Mouse (Mus musculus) hindbrain, embryonic 12.5 days (tissue): Measurements from ENCODE around the gene Fyn. TPM values are rescaled to one million over a fixed set of nuclear protein-coding genes. Genes with fewer than 3 reads are reported as not detected.

Experiments used
- ATAC-seq: fragments of 200-750 bp; cut with Nextera tagmentation; 2 replicates; pipeline ENCODE4 v1.8.0; 2017; ENCODE audit warnings: moderate TSS enrichment; ENCODE audit not compliant: low FRiP score
- H3K27ac ChIP-seq: fragments of 300-500 bp; sonication (generic); 2 replicates; pipeline ENCODE4 v1.5.1; 2016; ENCODE audit warnings: mild to moderate bottlenecking
- H3K27me3 ChIP-seq: fragments of 300-500 bp; sonication (generic); 2 replicates; pipeline ENCODE4 v1.6.1; 2016; ENCODE audit warnings: mild to moderate bottlenecking
- H3K36me3 ChIP-seq: fragments of 300-500 bp; sonication (generic); 2 replicates; pipeline ENCODE4 v1.6.1; 2016; ENCODE audit warnings: mild to moderate bottlenecking
- H3K4me1 ChIP-seq: fragments of 300-500 bp; sonication (generic); 2 replicates; pipeline ENCODE4 v1.6.1; 2016
- H3K4me2 ChIP-seq: fragments of 300-500 bp; sonication (generic); replicated peaks from 2 replicates; pipeline ENCODE4 v1.6.1; 2016; ENCODE audit warnings: mild to moderate bottlenecking
- H3K4me3 ChIP-seq: fragments of 300-500 bp; sonication (generic); 2 replicates; pipeline ENCODE4 v1.5.1; 2016; ENCODE audit warnings: mild to moderate bottlenecking
- H3K9ac ChIP-seq: fragments of 300-500 bp; sonication (generic); 2 replicates; pipeline ENCODE4 v1.6.1; 2016; ENCODE audit warnings: mild to moderate bottlenecking, moderate library complexity
- H3K9me3 ChIP-seq: fragments of 300-500 bp; sonication (generic); replicated peaks from 2 replicates; pipeline ENCODE4 v1.6.1; 2016; ENCODE audit warnings: mild to moderate bottlenecking
- WGBS: fragments of 180-500 bp; shearing (Covaris S2); methylation state at CpG from one replicate; pipeline ENCODE4 v1.1.7; 2016; 5-methylcytosine and 5-hydroxymethylcytosine counted together
- polyA plus RNA-seq: library from polyadenylated mRNA; unstranded; fragments of >200 nt; fragmentation: Nextera tagmentation; extraction: Ambion mirVana; gene quantifications from 2 replicates; pipeline ENCODE4 v1.2.1, GENCODE M21; 2016

Fyn gene
- polyA plus RNA-seq, 1 experiment from 2014 or later: 64.8 TPM

- Histone ChIP-seq H3K4me3 (no peak overlapping the region), H3K27me3 (no peaks in the 10 kb centered on the region), H3K27ac (peak overlapping the region; percentile 44; the same call in 1 of the 2 replicates), H3K36me3 (0 out of 2 replicates have a peak, but pooled peaks cover 6% of the 10 kb centered on the region), H3K4me1 (peaks cover 41% of the 10 kb centered on the region), H3K9me3 (no peaks in the 10 kb centered on the region), H3K9ac (no peak overlapping the region), H3K4me2 (no peak overlapping the region)
- 60% methylated on average over 9 of the region's 9 CpGs for WGBS
- no peak for ATAC-seq
Measured at GRCm38 (mm10) chr10:39420842-39421617, 52.4 kb downstream of the Fyn start.

- H3K27ac ChIP-seq: no peak overlapping the region
- 0 out of 2 replicates have a peak, but pooled peaks cover 6% of the 10 kb centered on the region for H3K36me3 ChIP-seq
- 89% methylated on average over 9 of the region's 9 CpGs for WGBS
- H3K9me3 ChIP-seq: no peaks in the 10 kb centered on the region
- H3K9ac ChIP-seq: no peak overlapping the region
- H3K27me3 ChIP-seq: no peaks in the 10 kb centered on the region
- peaks cover 43% of the 10 kb centered on the region for H3K4me1 ChIP-seq
- no peak for ATAC-seq
- H3K4me2 ChIP-seq: no peak overlapping the region
- H3K4me3 ChIP-seq: no peak overlapping the region
Measured at GRCm38 (mm10) chr10:39421772-39422171, 53.1 kb downstream of the Fyn start.

GRCm38 (mm10) chr10:39424643-39425042 lies 56.0 kb downstream of the Fyn start:
- 0 out of 2 replicates have a peak, but pooled peaks cover 6% of the 10 kb centered on the region for H3K36me3 ChIP-seq
- no peak overlapping the region for H3K27ac ChIP-seq
- H3K4me2 ChIP-seq: no peak overlapping the region
- peaks cover 50% of the 10 kb centered on the region for H3K4me1 ChIP-seq
- no peaks in the 10 kb centered on the region for H3K27me3 ChIP-seq
- 83% methylated on average over 3 of the region's 3 CpGs for WGBS
- no peak for ATAC-seq
- no peak overlapping the region for H3K4me3 ChIP-seq
- H3K9ac ChIP-seq: no peak overlapping the region
- H3K9me3 ChIP-seq: no peaks in the 10 kb centered on the region

GRCm38 (mm10) chr10:39426033-39426432 lies 57.4 kb downstream of the Fyn start:
- ATAC-seq: no peak
- peak overlapping the region; percentile 36; the same call in 1 of the 2 replicates for H3K27ac ChIP-seq
- peaks cover 51% of the 10 kb centered on the region for H3K4me1 ChIP-seq
- 0 out of 2 replicates have a peak, but pooled peaks cover 6% of the 10 kb centered on the region for H3K36me3 ChIP-seq
- H3K27me3 ChIP-seq: no peaks in the 10 kb centered on the region
- no peaks in the 10 kb centered on the region for H3K9me3 ChIP-seq
- WGBS: 83% methylated on average over 3 of the region's 3 CpGs
- H3K4me3 ChIP-seq: no peak overlapping the region
- H3K4me2 ChIP-seq: no peak overlapping the region
- no peak overlapping the region for H3K9ac ChIP-seq

- no peak overlapping the region for H3K4me3 ChIP-seq
- H3K27me3 ChIP-seq: no peaks in the 10 kb centered on the region
- peaks cover 48% of the 10 kb centered on the region for H3K4me1 ChIP-seq
- H3K27ac ChIP-seq: peak overlapping the region; percentile 36; the same call in 1 of the 2 replicates
- no peaks in the 10 kb centered on the region for H3K9me3 ChIP-seq
- peak; percentile 78 for ATAC-seq
- 33% methylated on average over 5 of the region's 5 CpGs for WGBS
- H3K36me3 ChIP-seq: 0 out of 2 replicates have a peak, but pooled peaks cover 6% of the 10 kb centered on the region
- H3K4me2 ChIP-seq: no peak overlapping the region
- no peak overlapping the region for H3K9ac ChIP-seq
Measured at GRCm38 (mm10) chr10:39426833-39427490, 58.3 kb downstream of the Fyn start.

- Histone ChIP-seq H3K9ac (no peak overlapping the region), H3K9me3 (no peaks in the 10 kb centered on the region), H3K4me2 (no peak overlapping the region), H3K4me1 (peaks cover 60% of the 10 kb centered on the region), H3K27me3 (no peaks in the 10 kb centered on the region), H3K36me3 (0 out of 2 replicates have a peak, but pooled peaks cover 6% of the 10 kb centered on the region), H3K4me3 (no peak overlapping the region), H3K27ac (0 out of 2 replicates have a peak overlapping the region, but pooled peaks have one; percentile 1)
- no peak for ATAC-seq
- 85% methylated on average over 4 of the region's 4 CpGs for WGBS
Measured at GRCm38 (mm10) chr10:39429661-39430060, 61.0 kb downstream of the Fyn start.

- Histone ChIP-seq H3K4me2 (no peak overlapping the region), H3K9ac (no peak overlapping the region), H3K4me1 (peaks cover 63% of the 10 kb centered on the region), H3K27ac (0 out of 2 replicates have a peak overlapping the region, but pooled peaks have one; percentile 1), H3K36me3 (0 out of 2 replicates have a peak, but pooled peaks cover 4% of the 10 kb centered on the region), H3K27me3 (no peaks in the 10 kb centered on the region), H3K9me3 (no peaks in the 10 kb centered on the region), H3K4me3 (no peak overlapping the region)
- no peak for ATAC-seq
- 55% methylated on average over 14 of the region's 14 CpGs for WGBS
Measured at GRCm38 (mm10) chr10:39430074-39430764, 61.6 kb downstream of the Fyn start.

GRCm38 (mm10) chr10:39431265-39431664 lies 62.6 kb downstream of the Fyn start:
- Histone ChIP-seq H3K4me2 (no peak overlapping the region), H3K4me1 (peaks cover 60% of the 10 kb centered on the region), H3K9me3 (no peaks in the 10 kb centered on the region), H3K27me3 (no peaks in the 10 kb centered on the region), H3K9ac (no peak overlapping the region), H3K4me3 (no peak overlapping the region), H3K27ac (0 out of 2 replicates have a peak overlapping the region, but pooled peaks have one; percentile 9), H3K36me3 (no peaks in the 10 kb centered on the region)
- ATAC-seq: no peak
- 84% methylated on average over 2 of the region's 2 CpGs for WGBS

GRCm38 (mm10) chr10:39432648-39433568 lies 64.3 kb downstream of the Fyn start:
- Histone ChIP-seq H3K9ac (no peak overlapping the region), H3K4me3 (no peak overlapping the region), H3K9me3 (no peaks in the 10 kb centered on the region), H3K4me1 (peaks cover 48% of the 10 kb centered on the region), H3K4me2 (no peak overlapping the region), H3K27me3 (no peaks in the 10 kb centered on the region), H3K36me3 (no peaks in the 10 kb centered on the region), H3K27ac (no peak overlapping the region)
- 72% methylated on average over 14 of the region's 14 CpGs for WGBS
- no peak for ATAC-seq

- Histone ChIP-seq H3K27ac (no peak overlapping the region), H3K27me3 (no peaks in the 10 kb centered on the region), H3K9me3 (no peaks in the 10 kb centered on the region), H3K4me1 (peaks cover 47% of the 10 kb centered on the region), H3K4me3 (no peak overlapping the region), H3K9ac (no peak overlapping the region), H3K4me2 (no peak overlapping the region), H3K36me3 (no peaks in the 10 kb centered on the region)
- 83% methylated on average over 7 of the region's 7 CpGs for WGBS
- ATAC-seq: no peak
Measured at GRCm38 (mm10) chr10:39433893-39434292, 65.2 kb downstream of the Fyn start.

- no peaks in the 10 kb centered on the region for H3K36me3 ChIP-seq
- no peak overlapping the region for H3K4me3 ChIP-seq
- H3K9ac ChIP-seq: no peak overlapping the region
- H3K27me3 ChIP-seq: no peaks in the 10 kb centered on the region
- ATAC-seq: no peak
- H3K9me3 ChIP-seq: no peaks in the 10 kb centered on the region
- peaks cover 45% of the 10 kb centered on the region for H3K4me1 ChIP-seq
- WGBS: 74% methylated on average over 8 of the region's 8 CpGs
- H3K4me2 ChIP-seq: no peak overlapping the region
- H3K27ac ChIP-seq: no peak overlapping the region
Measured at GRCm38 (mm10) chr10:39434758-39435448, 66.2 kb downstream of the Fyn start.
